Mouse (Mus musculus) lung, postnatal 25 days (tissue): ENCODE data around the gene Sae1.

Experiments
- DNase-seq: peaks from one replicate; pipeline ENCODE4 v3.0.0; 2022; ENCODE audit warnings: low spot score

The Sae1 gene

DNA sequence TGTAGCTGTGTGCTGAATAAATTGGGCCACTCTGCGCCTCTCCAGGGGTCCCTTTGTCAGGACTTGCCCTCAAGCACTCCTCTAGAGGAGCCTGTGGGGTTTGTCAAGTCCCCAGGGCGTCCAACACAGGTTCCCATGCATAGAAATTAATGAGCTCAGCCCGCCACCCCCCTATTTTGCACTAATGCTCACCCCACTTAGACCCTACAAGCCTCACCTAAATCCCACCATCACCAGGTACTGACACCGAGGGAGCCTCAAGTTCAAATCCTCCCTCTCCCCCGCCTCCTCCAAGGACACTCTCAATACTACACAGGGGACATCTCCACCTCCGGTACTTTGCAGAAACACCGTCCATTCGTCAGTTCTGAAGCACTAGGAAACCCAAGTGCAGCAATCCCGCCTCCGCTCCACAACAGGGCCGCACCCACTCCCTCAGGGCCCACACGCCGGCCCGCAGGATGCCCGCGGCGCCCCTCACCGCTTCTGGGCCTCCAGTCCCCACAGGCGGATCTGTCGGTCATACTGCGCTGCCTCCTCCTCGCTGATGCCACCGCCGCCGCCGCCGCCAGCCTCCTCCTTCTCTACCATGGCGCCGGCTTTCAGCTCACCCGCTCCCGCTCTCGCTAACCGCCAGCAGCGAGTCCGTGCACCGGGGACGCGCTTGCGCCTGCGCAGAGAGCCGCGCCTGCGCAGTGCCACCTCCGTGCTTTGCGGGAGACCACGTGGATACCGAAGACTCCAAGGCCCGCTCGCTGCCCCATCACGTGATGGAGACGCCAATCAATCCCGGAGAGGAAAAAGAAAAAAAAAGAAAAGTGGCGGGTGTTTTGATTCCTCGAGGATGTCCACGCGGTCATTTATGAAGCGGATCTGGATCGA is at the start of gene Sae1:
TSS of gene Sae1 (minus strand) at position 647 of the 882 bp plus-strand sequence.
- DNase-seq, result peak; percentile 98

DNA sequence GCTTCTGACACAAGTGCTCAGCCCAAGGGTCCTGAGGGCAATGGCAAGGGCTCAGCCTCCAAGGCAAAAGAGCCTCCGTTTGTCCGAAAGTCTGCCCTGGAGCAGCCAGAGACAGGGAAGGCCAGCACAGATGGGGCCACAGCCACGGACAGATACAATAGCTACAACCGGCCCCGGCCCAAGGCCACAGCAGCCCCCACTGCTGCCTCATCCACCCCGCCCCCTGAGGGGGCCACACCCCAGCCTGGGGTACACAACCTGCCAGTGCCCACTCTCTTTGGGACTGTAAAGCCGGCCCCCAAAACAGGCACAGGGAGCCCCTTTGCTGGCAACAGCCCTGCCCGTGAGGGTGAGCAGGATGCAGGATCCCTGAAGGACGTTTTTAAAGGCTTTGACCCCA is 47.5 kb upstream of the Sae1 start:
- no peak for DNase-seq

DNA sequence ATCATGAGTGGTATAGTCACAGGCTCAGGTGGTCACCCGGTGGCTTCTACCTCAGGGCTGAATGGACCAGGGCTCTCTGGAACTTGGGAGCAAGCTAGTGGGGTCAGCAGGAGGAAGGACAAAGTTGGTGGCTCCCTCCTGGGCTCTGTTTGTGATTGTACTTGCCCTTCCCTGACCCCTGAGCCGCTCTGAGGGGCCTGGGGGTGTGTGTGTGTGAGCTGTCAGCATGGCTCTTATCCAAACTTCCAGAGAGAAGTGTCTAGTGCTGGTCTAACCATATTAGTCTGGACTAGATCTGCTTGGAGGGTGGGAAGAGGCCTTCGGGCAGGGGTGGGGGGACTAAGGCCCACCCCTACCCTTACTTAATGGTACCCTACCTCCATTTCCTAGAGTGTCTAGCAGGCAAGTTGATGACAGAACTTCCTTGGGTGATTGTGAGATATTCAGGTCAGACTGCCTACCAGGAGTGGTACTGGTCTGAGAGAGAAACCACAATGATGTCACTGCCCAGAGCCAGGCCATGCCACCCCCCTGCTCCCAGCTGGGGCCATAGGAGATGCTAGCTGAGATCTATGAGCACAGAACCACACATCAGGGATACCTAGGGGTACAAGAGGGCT is 45.9 kb upstream of the Sae1 start:
- no peak for DNase-seq

DNA sequence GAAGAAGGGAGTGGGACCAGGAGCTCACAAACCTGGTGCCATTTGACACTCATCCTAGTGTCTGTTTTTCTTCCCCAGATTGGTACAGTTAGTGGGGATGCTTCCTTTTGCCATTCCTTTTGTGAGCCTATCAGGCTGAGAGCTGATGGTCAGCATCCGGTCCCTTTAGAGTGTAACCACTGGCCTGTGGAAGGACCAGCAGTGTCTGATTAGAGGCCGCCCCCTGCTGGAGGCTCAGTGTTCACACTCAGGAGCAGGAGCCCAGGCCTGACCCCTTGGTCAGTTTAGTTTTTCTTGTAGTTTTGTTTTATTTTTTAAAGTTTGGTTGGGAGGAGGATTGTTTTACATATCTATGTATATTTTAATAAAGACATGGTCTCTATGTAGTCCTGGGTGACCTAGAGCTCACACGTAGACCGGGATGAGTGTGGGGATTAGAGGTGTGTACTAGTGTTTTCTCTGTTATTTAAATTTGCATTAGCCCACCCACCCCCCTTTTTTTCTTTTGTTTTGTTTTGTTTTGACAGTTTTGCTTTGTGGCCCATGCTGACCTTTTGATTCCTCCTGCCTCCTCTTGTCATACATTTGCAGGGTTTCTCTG is 38.6 kb upstream of the Sae1 start:
- peak; percentile 89 for DNase-seq

DNA sequence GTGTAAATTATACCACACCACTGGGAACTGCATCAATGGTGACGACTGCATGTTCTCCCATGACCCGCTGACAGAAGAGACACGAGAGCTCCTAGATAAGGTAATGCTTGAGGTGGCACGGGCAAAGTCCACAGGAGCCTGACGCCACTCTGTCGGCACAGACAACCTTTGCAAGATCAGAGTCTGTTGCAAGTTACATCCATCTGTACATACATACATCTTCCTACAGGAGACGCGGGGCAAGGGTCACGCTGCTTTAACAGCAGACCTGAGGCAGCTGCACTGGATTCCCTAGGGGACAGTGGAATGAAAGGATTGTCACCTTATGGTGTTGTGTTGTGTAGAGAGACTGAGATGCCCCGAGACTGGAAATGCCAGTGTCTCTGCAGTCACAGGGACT is 38.1 kb upstream of the Sae1 start:
- no peak for DNase-seq

DNA sequence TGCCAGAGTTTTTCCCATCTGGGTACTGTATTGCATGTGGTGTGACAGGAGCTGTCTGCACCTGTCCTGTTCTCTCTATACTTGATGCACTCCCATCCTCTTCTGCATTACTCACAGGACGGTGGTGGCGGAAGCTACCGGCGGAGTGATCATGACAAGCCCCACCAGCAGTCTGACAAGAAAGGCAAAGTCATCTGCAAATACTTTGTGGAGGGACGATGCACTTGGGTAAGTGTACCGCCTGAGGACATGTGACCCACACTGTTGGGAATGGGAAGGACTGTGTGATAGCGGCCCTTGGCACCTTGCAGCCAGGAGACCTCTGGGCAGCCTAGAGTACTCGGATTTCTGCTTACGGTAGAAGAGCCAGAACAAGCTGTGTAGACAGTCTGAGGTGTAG is 36.1 kb upstream of the Sae1 start:
- DNase-seq, result no peak

DNA sequence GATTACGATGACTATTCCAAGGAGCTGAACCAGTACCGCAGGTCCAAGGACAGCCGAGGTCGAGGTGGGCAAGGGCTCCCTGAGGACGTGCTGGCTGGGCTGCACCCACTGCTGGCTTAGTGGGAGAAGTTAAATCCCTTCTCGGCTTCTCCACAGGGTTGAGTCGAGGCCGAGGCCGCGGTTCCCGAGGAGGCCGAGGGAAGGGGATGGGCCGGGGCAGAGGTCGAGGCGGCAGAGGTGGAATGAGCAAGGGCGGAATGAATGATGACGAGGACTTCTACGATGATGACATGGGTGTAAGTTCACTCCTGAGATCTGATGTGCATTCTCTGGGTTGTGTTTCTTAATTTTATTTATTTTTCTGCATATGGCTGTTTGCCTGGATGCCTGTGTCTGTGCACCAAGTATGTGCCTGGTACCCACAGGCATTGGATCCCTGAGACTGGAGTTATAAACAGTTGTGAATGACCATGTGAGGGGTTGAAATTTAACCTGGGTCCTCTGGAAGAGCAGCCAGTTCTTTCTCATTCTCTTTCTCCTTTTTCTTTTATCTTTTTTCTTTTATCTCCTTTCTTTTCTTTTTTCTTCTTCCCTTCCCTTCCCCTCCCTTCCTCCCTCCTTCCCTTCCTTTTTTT is 34.7 kb upstream of the Sae1 start:
- no peak for DNase-seq

DNA sequence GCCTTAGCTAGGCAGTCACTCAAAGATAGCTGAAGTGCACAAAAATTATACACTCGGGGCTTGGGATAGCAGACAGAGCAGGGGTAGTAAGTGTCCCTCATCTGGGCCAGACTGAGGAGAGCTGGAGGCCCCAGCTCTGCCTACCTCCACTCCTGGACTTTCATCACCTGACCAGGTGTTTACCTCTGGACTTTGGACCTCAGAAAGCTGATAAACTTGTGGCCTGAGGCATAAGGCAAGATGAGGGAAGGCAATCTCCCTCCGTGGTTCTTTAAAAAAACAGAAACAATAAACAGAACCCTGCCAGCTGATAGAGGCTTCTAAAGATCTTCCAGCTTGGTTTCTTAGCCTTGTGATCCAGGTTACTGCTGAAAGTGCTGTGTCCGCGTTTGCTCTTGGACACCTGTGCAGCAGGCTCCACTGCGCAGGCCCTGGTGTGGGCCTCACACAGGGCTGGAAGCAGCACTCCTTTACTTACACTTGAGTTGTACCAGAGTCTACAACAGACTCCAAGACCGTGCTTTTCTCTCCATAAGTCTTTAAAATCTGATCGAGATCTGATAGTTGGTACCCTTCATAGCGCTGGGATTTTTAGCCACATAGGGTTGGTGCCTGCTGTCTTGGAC is 33.0 kb upstream of the Sae1 start:
- no peak for DNase-seq

DNA sequence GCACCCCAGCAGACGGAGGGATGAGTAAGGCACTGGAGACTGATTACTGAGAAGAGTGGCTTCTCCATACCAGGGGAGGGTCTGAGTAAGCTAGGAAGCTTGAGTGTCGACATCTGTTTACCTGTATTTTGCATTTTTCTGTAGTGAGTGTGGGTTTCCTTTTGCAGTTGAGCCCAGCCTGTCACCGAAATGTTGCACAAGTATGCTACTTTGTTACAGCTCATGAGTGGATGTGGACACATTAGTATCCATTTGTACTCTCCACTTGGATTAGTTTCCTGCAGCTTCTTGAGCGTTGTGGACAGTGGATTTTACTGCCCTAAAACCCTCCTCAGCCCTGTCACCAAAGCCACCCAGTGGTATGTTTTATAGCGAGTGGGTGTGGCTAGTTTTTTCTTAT is 31.1 kb upstream of the Sae1 start:
- no peak for DNase-seq

DNA sequence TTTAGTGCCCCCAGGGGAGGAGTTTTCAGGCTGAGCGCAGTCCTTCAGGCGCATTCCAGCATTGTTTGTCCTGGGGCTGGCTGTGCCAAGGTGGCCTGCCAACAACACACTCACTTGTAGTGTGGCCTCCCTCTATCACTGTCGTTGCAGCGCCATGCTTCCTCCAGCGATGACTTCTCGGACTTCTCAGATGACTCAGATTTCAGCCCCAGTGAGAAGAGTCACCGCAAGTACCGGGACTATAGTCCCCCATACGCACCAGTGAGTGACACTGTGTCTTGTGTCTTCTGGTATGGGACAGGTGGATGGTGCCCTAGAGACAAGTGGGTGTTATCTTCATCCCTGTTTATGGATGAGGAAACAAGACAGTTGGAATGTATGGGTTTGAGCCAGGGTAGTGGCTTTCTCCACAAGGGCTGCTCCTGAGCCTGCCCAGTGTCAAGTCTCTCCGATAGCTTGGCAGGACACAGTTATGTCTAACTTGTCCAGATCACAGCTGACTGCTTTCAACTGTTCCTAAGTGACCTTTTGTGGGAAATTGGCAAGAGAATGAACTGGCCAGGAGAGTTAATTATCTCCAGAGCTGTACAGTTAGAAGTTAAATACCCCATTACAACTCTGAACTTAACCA is 29.6 kb upstream of the Sae1 start:
- DNase-seq, result peak; percentile 68

DNA sequence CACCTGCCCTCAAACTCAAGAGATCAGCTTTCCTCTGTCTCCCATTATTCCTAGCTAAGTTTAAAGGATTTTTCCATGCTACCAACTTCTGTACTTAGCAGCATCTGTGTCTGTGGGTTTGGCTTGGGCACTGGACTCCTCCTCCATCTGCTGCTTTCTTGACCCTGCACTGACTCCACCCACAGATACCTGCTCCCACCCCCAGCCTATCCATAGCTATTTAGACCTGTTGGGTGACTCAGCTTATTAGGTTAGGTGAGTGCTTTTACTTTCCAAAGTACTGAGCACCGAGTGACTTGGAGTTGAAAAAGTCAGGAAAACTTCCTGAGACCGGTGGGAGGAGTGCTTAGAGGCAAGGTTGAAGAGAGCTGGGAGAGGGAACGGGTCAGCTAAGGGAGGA is 27.8 kb upstream of the Sae1 start:
- DNase-seq, result peak; percentile 73

DNA sequence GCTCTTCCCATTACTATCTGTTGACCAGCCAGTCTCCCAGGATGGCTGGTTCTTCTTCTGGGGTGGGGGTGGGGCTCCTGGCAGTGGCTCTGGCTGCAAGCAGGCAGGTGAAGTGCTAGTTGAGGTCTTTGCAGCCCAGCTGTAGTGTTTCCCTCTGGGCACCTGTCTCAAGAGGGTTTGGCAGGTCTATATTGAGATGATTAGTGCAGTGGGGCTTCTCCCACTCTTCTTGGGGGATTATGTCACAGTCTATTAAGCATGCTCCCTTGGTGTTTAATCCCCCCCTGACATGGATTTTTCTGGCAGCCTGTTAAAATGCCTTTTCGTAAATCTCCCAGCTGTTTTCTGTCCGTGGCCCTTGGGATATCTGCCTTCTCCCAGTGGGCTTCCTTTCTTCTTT is 25.3 kb upstream of the Sae1 start:
- no peak for DNase-seq

DNA sequence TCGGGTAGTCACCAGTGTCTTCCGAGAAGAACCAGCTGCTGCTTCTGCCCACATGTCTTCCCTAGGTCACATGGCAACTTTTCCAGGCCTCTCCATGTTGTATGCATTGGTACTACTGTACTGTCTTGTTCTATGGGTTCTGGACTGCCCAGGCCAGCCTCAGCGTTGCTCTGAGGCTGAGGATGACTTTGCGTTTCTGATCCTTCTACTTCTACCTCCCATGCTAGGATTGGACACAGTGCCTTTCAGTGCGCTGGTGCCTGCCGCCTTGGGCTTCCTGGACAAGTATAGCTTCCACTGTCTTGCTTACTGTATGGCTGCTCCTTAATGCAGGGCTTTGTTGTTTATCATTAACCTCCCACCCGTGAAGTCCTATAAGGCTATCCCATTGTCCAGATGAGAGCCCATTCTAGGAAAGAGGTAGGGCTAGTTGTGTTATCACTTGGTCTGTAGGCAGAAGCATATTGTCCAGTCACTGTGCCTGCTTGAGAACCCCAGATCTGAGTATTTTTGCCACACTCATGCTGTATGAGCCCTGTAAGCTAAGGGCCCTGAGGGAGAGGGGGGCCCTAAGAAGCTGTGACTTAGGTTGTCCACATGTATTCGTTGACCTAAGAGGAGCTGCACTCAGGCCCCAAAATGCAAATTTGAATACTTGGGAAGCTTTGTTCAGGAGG is 24.8 kb upstream of the Sae1 start:
- DNase-seq, result no peak

DNA sequence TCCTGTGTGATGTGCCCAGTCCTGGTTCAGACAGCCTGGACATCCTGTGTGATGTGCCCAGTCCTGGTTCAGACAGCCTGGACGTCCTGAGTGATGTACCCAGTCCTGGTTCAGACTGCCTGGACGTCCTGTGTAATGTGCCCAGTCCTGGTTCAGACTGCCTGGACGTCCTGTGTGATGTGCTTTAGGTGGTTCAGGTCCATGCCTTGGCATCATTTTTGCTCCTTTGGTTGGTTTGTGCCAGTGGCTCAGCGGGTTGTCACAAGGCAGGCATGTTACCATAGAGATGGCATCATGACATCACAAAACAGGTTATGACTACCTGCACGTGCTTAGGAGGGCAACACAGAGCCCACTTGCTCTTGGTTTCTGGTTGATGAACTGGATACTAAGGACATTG is 23.5 kb upstream of the Sae1 start:
- DNase-seq, result no peak

DNA sequence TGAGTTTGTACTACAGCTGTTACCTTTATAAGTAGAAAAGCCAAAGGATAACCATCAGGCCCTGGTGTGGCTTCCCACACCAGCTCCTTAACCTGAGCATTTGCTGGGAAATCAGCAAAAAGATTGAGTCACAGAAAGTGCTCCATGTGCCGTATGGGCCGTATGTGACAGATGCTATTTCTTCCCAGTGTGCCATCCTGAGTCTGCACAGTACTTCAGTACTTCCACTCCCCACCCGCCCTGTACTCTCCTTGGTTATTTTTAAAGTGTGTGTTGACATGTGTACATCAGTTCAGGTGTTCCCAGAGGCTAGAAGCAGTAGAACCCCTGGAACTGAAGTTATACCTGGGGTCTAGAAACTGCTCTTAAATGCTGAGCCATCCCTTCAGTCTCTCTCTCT is 19.4 kb upstream of the Sae1 start:
- DNase-seq, result no peak

DNA sequence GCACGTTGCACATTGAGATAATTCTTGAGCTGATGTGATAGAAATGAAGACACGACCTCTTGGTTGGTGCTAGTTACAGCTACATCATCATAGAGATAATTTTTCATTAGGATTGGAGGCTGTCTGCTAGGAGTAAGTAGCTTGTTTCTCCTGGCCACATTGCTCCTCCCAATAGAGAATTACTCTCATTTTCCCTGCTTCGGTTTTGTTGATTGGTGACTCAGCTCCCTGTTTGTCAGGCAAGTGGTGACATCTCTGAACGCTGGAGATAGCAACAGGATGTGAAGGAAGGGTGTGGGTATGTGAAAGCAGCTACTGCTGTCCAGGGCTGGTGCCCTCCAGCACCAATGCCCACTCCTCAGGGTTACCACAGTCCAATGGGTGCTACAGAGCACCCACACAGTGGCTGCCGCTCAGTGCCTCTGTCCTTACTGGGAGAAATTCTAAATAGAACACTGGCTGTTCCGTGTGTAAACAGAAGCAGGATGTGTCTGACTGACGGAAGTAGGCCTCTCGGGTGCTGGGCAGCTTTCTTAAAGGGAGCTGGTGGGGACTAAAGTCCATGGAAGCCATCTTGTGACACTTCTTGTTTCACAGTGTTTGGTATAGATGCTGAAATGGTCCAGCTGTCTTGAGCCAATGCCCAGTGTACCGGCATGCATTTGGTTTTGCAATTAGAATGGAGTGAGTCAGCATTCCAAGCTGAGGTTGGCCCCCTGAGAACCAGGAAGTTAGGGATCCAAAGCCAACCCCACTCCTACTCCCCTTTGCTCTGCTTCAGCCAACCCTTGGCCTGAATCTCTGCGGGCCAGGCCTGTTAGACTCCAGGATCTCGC is 18.1 kb upstream of the Sae1 start:
- peak; percentile 87 for DNase-seq

DNA sequence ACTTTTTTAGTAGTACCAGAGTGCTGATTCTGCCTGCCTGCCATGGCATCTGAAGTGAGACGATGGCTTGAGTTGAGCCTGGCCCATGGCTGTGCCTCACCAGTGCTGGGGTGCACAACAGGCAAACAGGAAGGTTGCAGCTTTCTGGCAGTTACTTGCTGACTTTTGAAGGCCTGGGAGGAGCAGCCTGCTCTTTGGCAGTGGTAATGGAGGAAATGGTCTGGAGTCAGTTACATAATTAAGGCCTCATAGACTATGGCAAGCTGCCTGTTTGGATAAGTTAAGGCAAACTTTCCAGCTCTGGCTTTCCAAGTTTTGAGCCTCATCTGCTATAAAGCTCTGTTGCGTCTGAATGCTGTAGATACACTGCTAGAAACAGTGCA is 17.5 kb upstream of the Sae1 start:
- peak; percentile 85 for DNase-seq

DNA sequence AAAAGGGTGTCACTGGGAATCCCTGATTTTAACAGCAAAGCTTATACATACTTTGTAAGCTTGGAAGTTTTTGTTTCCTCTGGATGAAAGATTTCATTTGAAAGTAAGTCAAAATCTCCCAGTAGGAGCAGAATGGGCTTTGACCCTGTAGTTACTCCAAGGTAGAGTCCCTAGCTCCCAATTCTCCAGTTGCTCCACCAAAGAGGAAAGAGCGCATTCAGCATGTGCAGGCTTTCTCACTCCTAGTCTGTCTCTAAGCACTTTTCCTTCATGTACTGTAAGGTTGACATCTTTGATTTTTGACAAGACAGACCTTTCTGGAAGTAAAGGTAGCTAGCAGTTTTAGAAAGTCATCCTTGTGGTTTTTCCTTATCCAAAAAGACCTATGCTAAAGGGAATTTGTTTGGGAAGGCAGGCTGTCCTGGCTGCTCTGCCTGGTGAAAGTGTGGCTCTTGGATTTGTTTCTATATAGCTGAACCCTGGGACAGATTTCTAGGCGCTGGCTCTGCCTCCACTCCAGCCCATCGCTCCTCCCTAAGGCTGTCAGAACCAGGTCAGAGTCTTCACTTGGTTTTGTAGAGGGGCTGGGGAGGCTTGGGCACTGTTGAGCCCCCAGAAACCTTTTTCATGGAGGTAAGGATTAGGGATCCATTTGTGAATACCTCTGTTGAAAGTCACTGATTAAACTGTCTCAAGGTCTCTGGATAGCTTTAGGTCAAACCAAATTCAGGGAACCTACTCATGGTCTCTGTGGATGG is 16.9 kb upstream of the Sae1 start:
- peak; percentile 18 for DNase-seq
